Mouse (Mus musculus): Measurements from ENCODE around the gene Enoph1. TPM values are rescaled to one million over a fixed set of nuclear protein-coding genes. Genes with fewer than 3 reads are reported as not detected.

Enoph1 gene
- 46.2 and 49.3 TPM in 2 replicates for polyA plus RNA-seq (2012; rRNA removed)

GRCm38 (mm10) chr5:100039602-100040142, at the start of gene Enoph1, which contains the start of gene Hnrnpdl:
Gene Enoph1 (plus strand): TSS chr5:100039985.
Gene Hnrnpdl (minus strand): TSS chr5:100039664.

Other genes starting within 250 kb of the Enoph1 start
- 0.55 TPM in 1 of 2 replicates, not detected in the other for gene Vamp9, start 133.7 kb upstream of the Enoph1 start, polyA plus RNA-seq (2012; rRNA removed)
- gene Hnrnpd, start 61.0 kb upstream of the Enoph1 start, polyA plus RNA-seq (2012; rRNA removed) = 72.4 and 118 TPM in 2 replicates
- gene 4930524J08Rik, start 60.9 kb upstream of the Enoph1 start, polyA plus RNA-seq (2012; rRNA removed) = 3.0 and 8.9 TPM in 2 replicates
- 76.8 and 125 TPM in 2 replicates for gene Hnrnpdl, start 321 bp upstream of the Enoph1 start, polyA plus RNA-seq (2012; rRNA removed)
- gene Tmem150c, start 119.8 kb downstream of the Enoph1 start, polyA plus RNA-seq (2012; rRNA removed) = 1.1 and 1.5 TPM in 2 replicates